Mouse (Mus musculus): ENCODE data around the gene Pard3.

Pard3 gene

DNA sequence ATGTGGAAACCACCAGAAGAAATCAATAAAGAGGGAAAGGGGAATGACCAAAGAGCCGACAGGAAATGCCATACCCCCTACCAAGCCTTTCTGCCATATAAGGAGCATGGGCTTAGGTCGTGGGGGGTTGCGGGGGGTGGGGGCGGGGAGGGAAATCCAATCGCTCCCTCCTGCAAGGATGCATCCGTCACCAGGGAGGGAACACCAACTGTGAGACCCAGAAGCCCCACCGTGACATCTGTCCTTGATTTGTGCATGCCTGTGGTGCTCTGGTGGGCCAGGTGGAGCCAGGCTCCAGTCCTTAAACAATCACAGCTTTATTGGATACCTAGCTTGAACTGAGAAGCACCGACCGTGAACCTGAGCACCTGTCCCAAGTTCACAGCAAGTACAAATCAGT, 24.7 kb downstream of the Pard3 start:
- DNase-seq = no peak

- DNase-seq = no peak
Measured at GRCm38 (mm10) chr8:127089021-127089420, 25.3 kb downstream of the Pard3 start.

- no peak for DNase-seq
Measured at GRCm38 (mm10) chr8:127090435-127090834, 26.7 kb downstream of the Pard3 start.

- DNase-seq = no peak
Measured at GRCm38 (mm10) chr8:127091936-127092335, 28.2 kb downstream of the Pard3 start.

DNA sequence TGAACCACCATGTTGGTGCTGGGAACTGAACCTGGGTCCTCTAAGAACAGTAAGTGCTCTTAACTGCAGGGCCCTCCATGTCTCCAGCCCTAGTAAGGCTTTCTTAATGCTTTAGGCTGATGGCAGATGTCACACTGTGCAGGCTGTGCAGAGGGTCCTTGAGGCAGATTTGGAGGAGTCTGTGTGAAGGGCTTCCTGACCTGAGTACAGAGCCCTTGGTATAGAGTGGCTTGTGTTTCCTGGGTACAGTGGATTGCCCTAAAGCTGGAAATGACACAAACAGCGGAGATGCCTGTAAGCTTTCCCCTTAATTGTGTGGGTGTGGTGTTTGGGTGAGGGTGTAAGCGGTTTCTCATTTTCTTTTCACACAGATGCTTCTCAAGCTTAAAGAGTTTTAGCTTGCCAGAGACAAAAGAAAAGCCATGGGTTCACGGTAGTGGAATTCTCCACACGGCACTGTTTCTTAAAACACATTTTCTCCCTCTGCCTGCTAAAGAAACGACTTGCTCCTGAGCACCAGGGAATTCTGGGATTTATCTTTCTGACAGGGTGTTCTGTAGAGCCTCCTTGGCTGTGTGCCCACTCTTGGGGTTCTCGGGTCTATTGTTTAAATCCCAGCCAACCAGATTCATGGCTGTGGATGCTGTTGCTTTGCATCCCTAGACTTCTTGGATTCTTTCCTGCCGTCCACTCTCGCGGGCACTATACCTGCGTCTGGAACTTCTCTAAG, 28.9 kb downstream of the Pard3 start:
- DNase-seq = peak; percentile 64

DNA sequence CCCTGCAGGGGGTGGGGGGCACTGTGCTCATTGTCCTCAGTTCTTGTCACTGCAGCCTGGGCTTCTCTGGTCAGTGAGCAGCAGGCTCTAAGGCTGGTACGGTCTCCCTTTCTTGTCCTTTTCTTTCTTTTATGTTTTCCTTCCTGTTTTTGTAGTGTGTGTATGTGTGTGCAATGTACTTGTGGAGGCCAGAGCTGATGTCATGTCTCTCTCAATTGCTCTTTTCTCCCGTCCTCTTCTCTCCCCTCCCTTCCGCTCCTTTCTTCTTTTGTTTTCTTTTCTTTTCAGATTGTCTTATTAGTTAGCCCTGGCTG, 29.4 kb downstream of the Pard3 start:
- no peak for DNase-seq

DNA sequence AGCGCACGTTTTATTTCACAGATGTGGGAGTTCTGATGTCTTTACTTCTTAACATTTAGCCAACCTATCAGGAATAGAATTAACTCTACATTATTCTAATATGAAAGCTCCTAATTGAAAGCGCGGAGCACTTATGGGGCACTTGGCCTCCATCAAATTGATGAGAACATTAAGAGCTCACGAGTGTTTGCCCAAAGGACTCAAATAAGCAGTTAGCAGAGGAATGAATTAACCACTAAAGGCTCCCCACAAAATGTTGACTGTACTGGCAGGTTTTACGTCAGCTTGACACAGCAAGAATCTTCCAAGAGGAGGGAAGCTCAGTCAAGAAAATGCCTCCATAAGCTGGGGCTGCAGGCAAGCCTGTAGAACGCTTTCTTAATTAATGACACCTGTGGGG, 32.1 kb downstream of the Pard3 start:
- DNase-seq = peak; percentile 39

DNA sequence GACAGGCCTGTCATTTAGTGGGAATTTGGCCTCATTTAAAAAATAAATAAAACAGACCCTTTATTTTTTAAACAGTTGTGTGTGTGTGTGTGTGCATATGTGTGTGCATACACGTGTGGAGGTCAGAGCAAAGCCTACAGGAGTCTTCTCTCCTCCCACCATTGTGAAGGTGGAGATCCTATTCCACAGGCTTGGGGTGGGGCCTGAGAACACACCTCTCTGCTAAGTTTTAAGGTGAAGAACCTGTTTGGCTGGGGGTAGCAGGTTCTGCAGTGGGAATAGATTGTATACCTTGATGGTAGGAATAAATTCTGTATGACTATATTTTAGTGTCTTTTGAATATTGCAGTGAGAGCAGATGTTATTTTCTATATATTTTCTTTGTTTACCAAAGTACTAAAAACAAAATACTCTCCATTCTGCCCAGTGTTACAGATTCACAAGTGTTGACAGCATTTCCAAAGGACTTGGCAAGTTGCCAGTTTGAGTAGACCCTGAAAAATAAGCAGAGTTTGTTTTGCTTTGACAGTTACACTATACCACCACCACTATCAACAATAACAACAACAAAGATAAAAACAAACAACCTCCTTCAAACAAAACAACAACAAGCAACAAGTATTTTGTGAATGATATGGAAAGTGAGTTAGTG, 35.9 kb downstream of the Pard3 start:
- DNase-seq = no peak

- DNase-seq = peak; percentile 59
Measured at GRCm38 (mm10) chr8:127103256-127103655, 39.6 kb downstream of the Pard3 start.

GRCm38 (mm10) chr8:127104616-127105015, 40.9 kb downstream of the Pard3 start:
- DNase-seq = no peak

DNA sequence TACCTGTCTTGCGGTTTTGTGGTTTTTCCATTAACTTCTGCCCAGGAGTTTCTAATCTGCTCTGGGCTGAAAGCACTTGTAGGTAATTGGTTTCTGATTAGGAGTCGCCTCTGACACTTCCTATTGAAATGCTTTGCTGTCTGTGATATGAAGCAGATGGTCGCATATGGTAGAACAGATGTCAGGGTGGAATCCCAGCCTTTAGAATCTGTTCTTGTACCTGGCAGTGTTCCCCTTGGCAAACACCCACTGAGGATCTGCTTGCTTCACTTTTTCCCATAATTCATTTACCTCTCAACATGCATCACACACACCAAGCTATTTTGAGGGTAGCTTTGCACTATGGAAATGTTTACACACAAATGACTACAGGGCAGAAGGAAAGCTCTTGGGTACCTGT, 44.2 kb downstream of the Pard3 start:
- no peak for DNase-seq

DNA sequence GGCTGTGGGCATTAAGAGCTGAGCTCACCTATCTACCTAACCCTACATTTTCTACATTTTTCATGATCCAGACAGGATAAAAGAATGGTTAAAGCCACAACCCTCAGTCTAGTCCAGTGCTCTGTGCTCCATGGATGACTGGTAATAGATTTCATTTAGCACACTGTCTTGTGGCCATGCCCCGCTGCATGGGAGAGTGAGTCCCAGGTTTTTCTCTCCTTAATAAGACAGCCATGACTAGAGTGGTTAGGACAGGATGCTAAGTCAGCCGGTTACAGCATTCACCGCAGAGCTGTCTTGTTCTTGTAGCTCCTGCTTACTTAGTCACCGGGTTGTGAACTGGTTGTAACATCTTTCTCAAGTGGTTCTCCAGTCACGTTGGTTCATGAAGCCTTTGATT, 49.5 kb downstream of the Pard3 start:
- no peak for DNase-seq

GRCm38 (mm10) chr8:127115837-127116236, 52.1 kb downstream of the Pard3 start:
- no peak for DNase-seq

GRCm38 (mm10) chr8:127118373-127118861, 54.7 kb downstream of the Pard3 start:
- DNase-seq = no peak

DNA sequence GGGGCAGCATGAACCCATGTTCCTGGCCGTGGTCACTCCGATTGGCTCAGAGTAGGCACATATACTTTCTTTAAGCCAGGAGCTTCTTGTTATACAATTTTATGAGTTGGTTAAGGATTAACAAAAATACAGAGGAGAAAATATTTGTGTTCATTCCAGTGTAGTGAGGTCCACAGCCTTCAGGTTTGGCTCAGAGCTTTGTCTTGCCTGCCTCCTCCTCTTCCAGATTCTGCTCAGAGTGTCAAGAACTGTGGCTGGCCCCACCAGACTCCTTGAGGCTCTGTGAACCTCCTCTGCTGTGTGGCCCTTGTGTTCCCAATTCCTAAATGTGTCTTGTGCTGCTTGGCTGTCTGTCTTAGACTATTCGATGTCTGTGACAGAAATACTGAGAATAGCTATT, 59.7 kb downstream of the Pard3 start:
- no peak for DNase-seq

- peak; percentile 65 for DNase-seq
Measured at GRCm38 (mm10) chr8:127124795-127125194, 61.1 kb downstream of the Pard3 start.

DNA sequence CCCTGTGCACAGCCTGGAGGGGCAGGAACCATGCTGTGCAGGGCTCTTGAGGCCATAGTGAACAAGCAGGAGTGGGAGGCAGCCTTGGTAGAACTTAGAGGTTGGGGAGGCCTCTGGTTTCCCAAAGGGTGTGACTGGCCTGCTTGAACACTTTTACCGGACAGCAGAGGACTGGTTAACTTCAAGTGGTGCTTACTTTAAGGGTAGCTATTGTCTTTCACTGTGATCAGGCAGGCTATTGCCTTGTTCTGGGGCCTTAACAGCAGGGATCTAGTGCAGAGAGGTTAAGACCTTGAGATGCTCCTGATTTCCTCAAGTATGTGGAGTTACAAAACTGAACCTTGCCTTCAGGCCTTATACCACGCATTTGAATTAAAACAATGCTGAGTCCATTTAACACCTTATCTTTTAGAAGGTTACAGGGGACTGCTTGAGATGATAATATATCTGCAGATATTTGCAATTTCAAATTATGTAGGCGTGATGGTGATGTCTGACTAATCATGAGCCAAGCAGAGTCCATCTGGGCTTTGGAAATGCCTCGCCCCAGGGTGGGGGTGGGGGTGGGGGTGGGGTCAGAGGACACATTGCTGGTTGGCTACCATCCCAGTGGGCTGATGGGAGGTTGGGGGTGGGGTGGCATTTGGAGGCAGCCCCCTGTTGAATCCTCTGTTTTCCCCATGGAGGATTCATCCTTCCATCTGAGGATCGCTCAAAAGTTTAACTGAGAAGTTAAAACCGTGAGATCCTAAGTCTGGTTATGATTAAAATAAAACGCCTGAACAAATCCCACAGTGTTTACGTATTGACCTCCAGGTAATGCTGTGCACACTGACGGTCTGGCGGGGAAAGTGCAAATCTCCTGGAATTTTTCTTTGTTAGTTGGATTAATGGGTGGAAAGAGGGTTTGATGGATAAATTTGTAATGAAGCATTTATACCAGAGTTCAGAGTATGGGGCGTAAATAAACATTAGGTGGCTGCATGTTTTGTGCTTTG, 62.3 kb downstream of the Pard3 start:
- no peak for DNase-seq

- no peak for DNase-seq
Measured at GRCm38 (mm10) chr8:127128781-127129396, 65.2 kb downstream of the Pard3 start.

DNA sequence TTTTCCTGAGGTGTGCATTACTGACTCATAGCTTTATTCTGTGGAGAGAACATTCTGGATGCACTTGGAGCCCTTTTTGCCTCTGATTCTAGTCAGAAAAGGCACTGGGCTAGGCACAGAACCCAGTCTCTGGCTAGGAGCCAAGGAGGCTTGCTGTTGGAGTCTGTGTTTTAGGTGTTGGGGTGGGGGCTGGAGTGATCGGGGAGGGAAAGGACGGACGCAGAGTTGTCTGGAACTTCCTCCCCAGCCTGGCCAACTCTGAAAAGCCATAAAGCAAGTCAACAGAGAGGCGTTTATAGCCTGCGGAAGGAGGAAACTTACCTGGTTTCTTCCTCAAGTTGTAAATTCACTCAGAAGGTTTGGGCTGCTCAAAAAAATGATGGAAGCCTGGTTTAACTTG, 70.6 kb downstream of the Pard3 start:
- DNase-seq = no peak

DNA sequence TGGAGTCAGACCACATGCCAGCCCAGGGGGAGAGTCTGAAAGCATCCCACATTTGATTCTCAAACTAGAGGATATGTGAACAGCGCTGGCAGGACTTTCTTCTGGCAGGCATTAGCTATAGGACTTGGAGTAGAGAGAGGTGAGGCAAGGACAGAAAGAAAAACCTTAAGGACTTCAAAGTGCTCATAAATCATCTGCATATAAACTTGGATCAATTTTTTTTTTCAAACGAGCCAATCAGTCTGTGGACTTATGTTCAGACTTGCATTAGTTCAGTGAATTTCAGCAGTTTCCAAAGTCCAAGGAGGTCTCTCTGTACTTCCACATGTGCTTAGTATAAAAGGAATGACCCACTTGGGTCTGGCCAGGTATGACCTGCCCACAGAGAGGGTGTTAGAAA, 72.5 kb downstream of the Pard3 start:
- no peak for DNase-seq

DNA sequence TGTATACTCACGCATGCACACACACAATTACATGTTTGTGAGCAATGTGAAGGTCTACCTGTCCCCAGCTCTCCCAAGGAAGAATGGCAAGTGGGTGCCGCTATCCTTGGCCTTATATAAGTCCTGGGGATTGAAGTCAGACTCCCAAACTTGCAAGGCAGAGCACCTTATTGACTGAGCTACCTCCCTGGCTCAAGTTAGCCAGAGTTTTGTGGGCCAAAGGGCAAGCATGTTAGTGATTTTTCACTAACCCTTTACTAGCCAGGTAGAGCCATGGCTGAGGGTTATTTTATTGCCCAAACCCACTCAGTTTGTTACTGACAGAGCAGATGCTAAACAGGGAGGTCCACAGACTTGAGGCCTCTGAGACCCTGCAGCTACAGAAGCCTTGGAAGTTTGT, 73.1 kb downstream of the Pard3 start:
- DNase-seq = no peak

GRCm38 (mm10) chr8:127139154-127139553, 75.5 kb downstream of the Pard3 start:
- DNase-seq = peak; percentile 96

DNA sequence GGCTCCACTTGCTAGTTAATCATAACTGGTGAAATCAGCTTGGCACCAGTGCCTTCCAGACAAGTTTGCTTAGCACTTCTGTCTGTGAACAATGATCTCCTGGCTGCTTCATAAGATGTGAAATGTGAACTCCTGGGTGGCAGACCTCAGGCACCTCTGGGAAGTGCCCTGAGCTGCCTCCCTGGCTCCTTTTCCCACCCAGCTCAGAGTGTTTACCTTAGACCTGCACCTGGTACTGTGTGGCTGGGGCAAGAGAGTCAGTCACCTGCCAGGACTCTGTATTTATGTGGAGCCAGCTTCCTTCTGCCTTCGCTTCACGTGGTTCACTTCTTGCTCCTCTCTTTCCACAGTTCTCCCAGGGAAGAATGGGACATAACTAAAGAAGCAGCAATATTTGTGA, 77.3 kb downstream of the Pard3 start:
- DNase-seq = peak; percentile 53

Data from lung, postnatal 36 days (tissue).